16 mouse cellular contexts compared by ENCODE assay signal in the genomic region with DNA sequence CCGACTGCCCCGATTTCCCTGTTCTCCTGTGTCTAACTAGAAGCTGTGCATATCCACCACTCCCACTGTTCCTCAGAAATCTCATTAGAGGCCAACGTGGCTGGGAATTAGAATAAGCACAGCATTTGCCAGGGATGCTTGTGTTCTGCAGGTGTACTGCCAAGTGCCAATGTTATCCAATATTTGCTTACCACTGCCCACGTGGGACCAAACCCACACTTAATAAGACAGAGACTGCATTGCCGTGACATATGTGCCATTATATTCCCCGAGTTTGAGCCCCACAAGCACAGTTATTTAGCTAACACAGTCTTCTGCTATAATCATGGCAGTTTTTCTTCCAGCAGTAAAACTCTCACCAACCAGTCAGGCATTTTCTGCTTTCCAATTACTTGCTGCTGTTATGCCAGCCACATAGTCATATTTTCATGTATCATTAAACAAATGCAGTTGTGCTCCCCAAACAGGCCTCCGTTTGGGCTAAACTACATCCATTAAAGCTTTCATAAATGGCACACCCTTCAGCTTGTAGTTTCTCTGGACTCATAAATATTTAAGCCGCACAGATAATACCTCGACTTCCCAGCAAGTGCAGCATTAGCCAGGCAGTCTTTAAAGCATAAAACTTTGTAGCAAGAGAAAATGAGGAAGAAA.
DNase-seq lines count a peak whose midpoint lies in the region; ATAC-seq and TF ChIP-seq lines count a peak whose summit lies in the region.
"Had no signal": no experiment of that assay in that cellular context is flagged by ENCODE, and none has a peak within 500 bp of the region (broad histone marks: within the 10 kb centered on the region; RNA-seq: fewer than 3 reads in every experiment).

No protein-coding gene starts in this region.

- no peak for DNase-seq in forebrain, postnatal 0 days
- DNase-seq in neural tube, embryonic 10.5 days (ENCODE audit: extremely low spot score, low spot score): no peak
- no peak for DNase-seq in frontal cortex, postnatal 25 days (ENCODE audit: low spot score in 2 of 2)
- no peak for DNase-seq in thymus, postnatal 36 days
- DNase-seq: adrenal gland, postnatal 10 days; B cell, adult 2 months; cerebellum, adult 2 months; gastrocnemius, postnatal 10 days; heart, adult 2 months; thymus, postnatal 25 days had no signal

- 56% methylated on average over 9 of the region's 9 CpGs for WGBS in forebrain, embryonic 15.5 days
- WGBS in forebrain, postnatal 0 days: 50% methylated on average over 9 of the region's 9 CpGs
- 69% methylated on average over 9 of the region's 9 CpGs for WGBS in neural tube, embryonic 12.5 days
- WGBS in midbrain, embryonic 15.5 days: 47% methylated on average over 9 of the region's 9 CpGs

- H3K36me3 ChIP-seq in forebrain, embryonic 15.5 days: no peaks in the 10 kb centered on the region
- H3K36me3 ChIP-seq in forebrain, postnatal 0 days (ENCODE audit: insufficient read depth): no peaks in the 10 kb centered on the region
- H3K36me3 ChIP-seq in neural tube, embryonic 12.5 days: no peaks in the 10 kb centered on the region
- H3K36me3 ChIP-seq in midbrain, embryonic 15.5 days (replicated peaks): no peaks in the 10 kb centered on the region
- H3K36me3 ChIP-seq: embryonic facial prominence, embryonic 15.5 days; kidney, embryonic 15.5 days had no signal

- H3K4me2 ChIP-seq in forebrain, embryonic 15.5 days (replicated peaks): no peak overlapping the region
- no peak overlapping the region for H3K4me2 ChIP-seq in forebrain, postnatal 0 days (ENCODE audit: low read depth)
- H3K4me2 ChIP-seq in neural tube, embryonic 12.5 days (replicated peaks): no peak overlapping the region
- no peak overlapping the region for H3K4me2 ChIP-seq in midbrain, embryonic 15.5 days
- H3K4me2 ChIP-seq: embryonic facial prominence, embryonic 15.5 days; kidney, embryonic 15.5 days had no signal

- H3K4me3 ChIP-seq in forebrain, embryonic 15.5 days: no peak overlapping the region
- no peak overlapping the region for H3K4me3 ChIP-seq in forebrain, postnatal 0 days (ENCODE audit: low read depth, low read length)
- H3K4me3 ChIP-seq in neural tube, embryonic 12.5 days: no peak overlapping the region
- no peak overlapping the region for H3K4me3 ChIP-seq in midbrain, embryonic 15.5 days
- H3K4me3 ChIP-seq: embryonic facial prominence, embryonic 15.5 days; heart, adult 2 months; kidney, embryonic 15.5 days had no signal

- peaks cover 10% of the 10 kb centered on the region; the same call in 1 of the 2 replicates for H3K4me1 ChIP-seq in forebrain, embryonic 15.5 days
- H3K4me1 ChIP-seq in forebrain, postnatal 0 days (ENCODE audit: insufficient read depth): no peaks in the 10 kb centered on the region
- H3K4me1 ChIP-seq in neural tube, embryonic 12.5 days: no peaks in the 10 kb centered on the region
- H3K4me1 ChIP-seq in midbrain, embryonic 15.5 days: no peaks in the 10 kb centered on the region
- H3K4me1 ChIP-seq: kidney, embryonic 15.5 days had no signal

- no peak for TF ChIP-seq CTCF in forebrain, postnatal 0 days (IDR thresholded peaks at IDR 0.05; ENCODE audit: low read depth)

- ATAC-seq in forebrain, embryonic 15.5 days (replicated peaks): 0 out of 2 replicates have a peak, but pooled peaks have one; percentile 8
- no peak for ATAC-seq in forebrain, postnatal 0 days
- ATAC-seq in neural tube, embryonic 12.5 days (ENCODE audit: low FRiP score, low read depth): peak; percentile 53; the same call in 1 of the 2 replicates
- ATAC-seq in midbrain, embryonic 15.5 days (replicated peaks): peak; percentile 52

- H3K9ac ChIP-seq in forebrain, embryonic 15.5 days (replicated peaks): no peak overlapping the region
- no peak overlapping the region for H3K9ac ChIP-seq in forebrain, postnatal 0 days
- no peak overlapping the region for H3K9ac ChIP-seq in neural tube, embryonic 12.5 days
- no peak overlapping the region for H3K9ac ChIP-seq in midbrain, embryonic 15.5 days
- H3K9ac ChIP-seq: embryonic facial prominence, embryonic 15.5 days; kidney, embryonic 15.5 days; liver, embryonic 14.5 days had no signal

- no peaks in the 10 kb centered on the region for H3K9me3 ChIP-seq in forebrain, embryonic 15.5 days
- H3K9me3 ChIP-seq in forebrain, postnatal 0 days (ENCODE audit: low read length): no peaks in the 10 kb centered on the region
- H3K9me3 ChIP-seq in neural tube, embryonic 12.5 days: no peaks in the 10 kb centered on the region
- H3K9me3 ChIP-seq in midbrain, embryonic 15.5 days: no peaks in the 10 kb centered on the region
- H3K9me3 ChIP-seq: embryonic facial prominence, embryonic 15.5 days; kidney, embryonic 15.5 days had no signal

- H3K27ac ChIP-seq in forebrain, embryonic 15.5 days (replicated peaks): no peak overlapping the region
- no peak overlapping the region for H3K27ac ChIP-seq in forebrain, postnatal 0 days (ENCODE audit: low read depth, low read length)
- no peak overlapping the region for H3K27ac ChIP-seq in neural tube, embryonic 12.5 days
- no peak overlapping the region for H3K27ac ChIP-seq in midbrain, embryonic 15.5 days
- H3K27ac ChIP-seq: embryonic facial prominence, embryonic 15.5 days; heart, adult 2 months; kidney, embryonic 15.5 days; liver, embryonic 14.5 days had no signal

- no peaks in the 10 kb centered on the region for H3K27me3 ChIP-seq in forebrain, embryonic 15.5 days
- no peaks in the 10 kb centered on the region for H3K27me3 ChIP-seq in forebrain, postnatal 0 days (ENCODE audit: insufficient read depth, low read length)
- no peaks in the 10 kb centered on the region for H3K27me3 ChIP-seq in neural tube, embryonic 12.5 days (replicated peaks)
- H3K27me3 ChIP-seq in midbrain, embryonic 15.5 days (replicated peaks): no peaks in the 10 kb centered on the region
- H3K27me3 ChIP-seq: embryonic facial prominence, embryonic 15.5 days; kidney, embryonic 15.5 days had no signal
